Mouse (Mus musculus) heart, adult 2 months (tissue): ENCODE results near the gene Grm5.

Experiments
- CTCF ChIP-seq: fragments of 200-600 bp; IDR thresholded peaks from 2 replicates; pipeline ENCODE4 v1.8.1; 2022; ENCODE audit warnings: antibody characterized with exemption, mild to moderate bottlenecking, moderate library complexity
- EP300 ChIP-seq: fragments of 200-500 bp; IDR thresholded peaks from 2 replicates; pipeline ENCODE4 v1.6.1; 2011; ENCODE audit warnings: low read depth, low read length, control low read depth; ENCODE audit not compliant: insufficient read depth

DNA sequence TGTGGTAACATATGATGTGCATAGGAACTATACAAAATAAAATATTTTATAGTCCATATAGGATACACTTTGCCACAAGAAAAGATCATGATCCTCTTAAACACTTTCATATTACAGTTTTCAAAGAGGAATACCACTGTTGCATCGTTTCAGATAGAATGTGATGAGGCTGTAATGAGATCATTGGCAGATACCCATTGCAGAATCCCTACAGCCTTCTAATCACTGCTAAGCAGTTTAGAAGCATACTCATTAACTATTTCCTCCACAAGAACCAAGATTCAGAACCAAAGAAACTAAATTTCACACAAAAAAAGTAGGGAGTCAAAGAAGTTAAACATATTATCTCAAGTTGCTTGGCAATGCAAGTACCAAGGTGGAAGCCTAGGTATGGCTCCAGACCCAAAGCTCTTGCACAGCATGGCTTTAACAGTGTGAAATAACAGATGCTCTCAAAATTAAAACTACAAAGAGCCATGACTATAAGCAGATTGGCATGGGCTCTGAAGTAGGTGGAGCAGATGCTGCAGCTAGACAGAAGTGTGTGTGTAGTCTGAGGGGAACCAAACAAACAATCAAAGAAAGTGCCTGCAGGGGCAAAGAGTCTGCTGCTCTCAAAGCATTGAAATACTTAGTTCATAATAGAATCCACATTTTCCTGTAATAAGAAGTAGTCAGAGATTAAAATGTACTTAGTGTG is 575.7 kb downstream of the Grm5 start:
- TF ChIP-seq CTCF (no peak), EP300 (no peak)
